Mouse (Mus musculus) c-Kit-positive CD71-positive TER-119-negative erythroid progenitor cells, embryonic 14.5 days (primary cell): ENCODE data around the gene Evx2.

Experiments used
- DNase-seq: peaks from one replicate; pipeline ENCODE4 v3.0.0-alpha.2; 2013; ENCODE audit warnings: low read depth

The Evx2 gene

DNA sequence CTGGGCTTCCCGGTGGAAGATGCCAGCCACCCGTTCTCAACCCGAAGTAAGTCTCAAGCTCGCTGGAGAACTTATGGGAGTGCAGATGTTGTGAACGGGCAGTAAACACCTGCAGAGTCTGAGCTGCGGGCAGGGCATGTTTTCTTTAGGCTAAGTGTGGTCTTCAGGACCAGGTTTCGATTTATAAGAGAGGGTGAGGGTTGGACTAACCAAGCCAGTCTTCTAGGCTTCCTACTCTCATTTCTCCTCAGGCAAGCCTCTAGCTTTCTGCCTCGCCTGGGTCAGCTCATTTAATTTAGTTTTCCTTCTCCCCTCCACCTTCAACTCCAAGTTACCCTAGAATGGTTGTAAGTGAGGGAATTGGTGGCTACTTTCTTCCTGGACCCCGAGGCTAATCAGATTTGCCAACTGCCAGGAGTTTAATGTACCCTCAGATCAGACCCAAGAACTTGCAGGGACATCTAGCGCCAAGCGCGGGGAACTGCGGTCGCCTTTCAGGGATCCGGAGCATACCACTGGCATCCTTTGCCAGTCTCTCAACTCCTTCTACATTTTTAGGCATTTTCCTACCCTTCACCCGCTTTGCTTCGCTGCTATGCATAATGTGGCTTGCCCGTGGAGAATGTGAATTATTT is 4.1 kb upstream of the Evx2 start:
- no peak for DNase-seq

DNA sequence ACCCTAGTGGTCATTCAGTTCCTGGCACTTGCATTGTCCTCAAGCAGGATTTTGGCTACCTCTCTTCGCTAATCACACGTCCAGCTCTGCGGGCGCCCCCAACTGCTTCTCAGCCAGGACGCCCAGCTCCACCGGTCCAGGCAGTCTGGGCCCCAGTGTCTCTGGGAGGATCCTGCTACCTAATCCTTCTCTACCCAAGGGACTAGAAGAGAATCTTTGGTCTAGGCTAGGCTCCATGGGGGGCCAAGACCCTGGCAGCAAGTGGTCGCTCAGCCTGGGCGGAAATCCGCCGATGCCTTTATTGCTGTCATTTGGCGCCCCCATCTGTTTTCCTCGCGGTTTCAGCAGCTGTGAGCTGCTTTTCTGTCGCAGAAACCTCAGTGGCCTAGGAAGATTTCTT is 2.3 kb upstream of the Evx2 start:
- DNase-seq = no peak

DNA sequence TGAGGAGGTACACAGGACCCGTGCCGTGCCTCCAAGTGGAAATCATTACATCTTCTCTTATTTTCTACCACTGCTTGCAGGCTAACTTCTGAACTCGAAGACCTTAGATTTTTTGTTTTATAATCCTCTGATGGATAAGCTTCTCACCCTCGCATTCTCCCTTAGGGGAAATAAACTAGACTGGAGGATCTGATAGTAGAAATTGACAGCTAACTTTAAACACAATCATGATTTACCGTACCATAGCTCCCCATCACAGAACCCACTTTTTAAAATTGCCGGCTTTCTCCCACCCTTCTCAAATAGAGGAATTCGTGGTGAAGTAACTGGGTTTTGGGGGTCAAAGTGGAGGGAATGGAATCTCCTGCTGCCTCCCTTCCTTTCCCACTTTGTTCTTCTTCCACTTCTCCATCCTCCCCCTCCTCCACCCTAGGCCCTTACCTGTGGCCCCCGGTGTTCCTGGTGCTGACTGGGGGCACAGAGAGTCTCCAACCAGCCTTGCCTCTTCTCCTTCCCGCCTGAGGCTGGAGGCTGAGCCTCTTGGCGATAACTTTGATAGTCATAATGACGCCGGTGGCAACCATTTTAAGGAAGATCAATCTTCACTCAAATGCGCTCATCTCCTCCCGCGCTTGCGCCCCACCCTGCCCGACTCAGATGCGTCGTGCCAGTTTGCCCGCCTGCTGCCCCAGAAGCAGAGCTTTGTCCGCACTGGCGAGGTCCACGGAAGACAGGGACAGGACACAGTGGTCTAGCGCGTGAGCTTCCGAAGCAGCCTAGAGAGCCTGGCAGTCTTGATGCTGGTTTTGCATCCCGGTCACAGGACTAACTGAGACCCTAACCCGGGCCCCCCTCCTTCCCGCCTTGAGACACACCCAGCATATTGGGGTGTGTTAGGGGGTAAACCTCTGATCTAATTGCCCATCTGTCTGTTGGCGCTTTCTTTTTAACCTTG is 1.3 kb upstream of the Evx2 start:
- DNase-seq = no peak

DNA sequence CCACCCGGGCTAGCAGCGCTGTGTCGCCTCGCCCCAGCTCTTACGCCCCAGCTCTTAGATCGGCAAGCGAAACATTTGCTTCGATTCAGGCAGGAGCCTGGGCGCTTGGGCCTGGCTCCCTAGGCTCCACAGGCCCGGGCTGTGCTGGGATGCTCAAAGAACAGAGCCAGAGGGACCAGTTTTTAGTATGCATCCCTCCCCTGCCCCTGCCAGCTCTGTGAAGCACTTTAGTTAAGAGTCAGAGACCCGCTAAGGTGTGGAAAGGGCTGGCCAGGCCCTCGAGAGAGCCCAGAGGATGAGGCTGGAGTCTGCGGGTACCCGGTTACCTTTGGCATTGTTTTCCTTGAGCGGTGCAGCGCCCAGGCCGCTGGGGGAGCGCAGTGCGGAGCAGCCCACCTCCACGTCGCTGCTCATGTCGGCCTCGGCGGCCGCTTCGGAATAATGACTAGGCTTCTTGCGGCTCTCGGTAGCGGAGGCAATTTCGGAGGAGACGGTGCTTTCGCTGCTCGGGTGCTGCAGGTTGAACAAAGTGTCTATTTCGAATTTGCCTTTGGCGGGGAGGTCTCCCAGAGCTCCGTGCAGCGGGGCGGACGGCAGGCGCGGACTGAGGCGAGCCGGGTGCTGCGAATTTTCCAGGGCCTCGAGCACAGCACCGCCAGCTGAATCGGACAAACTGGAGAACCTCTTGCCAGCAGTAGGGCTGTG is 538 bp downstream of the Evx2 start:
- DNase-seq = no peak

- DNase-seq = no peak
Observed at GRCm38 (mm10) chr2:74658024-74658666, 1.2 kb downstream of the Evx2 start.

DNA sequence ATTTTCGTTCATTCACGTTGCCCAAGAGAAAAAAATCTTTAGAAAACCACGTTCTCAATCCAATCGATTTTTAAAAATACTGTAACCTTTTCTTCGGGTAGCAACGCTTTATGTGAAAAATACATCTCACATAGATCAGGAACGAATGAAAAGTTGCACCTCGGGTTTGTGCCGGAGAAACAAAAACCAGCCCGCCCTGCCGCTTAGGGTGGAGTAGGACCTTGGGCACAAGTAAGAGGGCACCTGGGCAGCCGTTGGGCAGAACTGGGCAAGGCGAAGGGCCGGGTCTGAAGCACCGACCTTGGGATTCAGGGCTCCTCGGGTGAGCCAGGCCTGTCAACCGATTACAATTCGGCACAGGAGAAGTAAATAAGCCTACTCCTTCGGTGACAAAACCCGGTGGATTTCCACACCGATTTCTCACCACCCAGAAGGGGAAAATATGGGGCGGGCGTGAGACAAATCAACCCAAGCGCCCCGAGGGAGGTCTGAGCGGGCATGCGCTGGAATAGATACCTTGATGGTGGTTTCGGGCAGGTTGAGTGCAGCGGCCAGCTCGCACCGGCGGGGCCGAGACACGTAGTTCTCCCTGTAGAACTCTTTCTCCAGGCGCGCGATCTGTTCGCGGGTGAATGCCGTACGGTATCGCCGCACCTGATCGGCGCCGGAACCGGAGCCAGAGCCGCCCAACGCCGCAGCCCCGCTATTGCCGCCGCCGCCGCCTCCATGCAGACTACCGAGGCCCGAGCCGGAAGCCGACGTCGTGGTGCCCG is 1.9 kb downstream of the Evx2 start:
- DNase-seq = no peak

DNA sequence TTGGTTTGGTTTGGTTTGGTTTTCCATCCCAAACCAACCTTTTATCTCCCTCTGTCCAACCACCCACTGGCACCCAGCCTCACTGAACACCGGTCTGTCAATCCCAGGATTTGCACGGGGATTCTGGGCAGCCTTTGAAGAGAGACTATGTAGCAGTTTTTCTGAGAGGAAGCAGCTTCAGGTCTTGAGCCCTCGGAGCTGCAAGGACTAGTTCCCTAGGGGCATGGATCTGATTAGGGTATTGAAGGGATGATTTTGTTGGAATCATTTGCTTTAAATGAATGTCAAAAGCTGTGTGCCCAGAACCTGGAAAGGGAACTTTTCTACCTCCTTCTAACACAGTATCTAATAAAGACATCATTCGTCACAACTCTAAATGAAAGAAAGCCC is 2.7 kb downstream of the Evx2 start:
- no peak for DNase-seq

DNA sequence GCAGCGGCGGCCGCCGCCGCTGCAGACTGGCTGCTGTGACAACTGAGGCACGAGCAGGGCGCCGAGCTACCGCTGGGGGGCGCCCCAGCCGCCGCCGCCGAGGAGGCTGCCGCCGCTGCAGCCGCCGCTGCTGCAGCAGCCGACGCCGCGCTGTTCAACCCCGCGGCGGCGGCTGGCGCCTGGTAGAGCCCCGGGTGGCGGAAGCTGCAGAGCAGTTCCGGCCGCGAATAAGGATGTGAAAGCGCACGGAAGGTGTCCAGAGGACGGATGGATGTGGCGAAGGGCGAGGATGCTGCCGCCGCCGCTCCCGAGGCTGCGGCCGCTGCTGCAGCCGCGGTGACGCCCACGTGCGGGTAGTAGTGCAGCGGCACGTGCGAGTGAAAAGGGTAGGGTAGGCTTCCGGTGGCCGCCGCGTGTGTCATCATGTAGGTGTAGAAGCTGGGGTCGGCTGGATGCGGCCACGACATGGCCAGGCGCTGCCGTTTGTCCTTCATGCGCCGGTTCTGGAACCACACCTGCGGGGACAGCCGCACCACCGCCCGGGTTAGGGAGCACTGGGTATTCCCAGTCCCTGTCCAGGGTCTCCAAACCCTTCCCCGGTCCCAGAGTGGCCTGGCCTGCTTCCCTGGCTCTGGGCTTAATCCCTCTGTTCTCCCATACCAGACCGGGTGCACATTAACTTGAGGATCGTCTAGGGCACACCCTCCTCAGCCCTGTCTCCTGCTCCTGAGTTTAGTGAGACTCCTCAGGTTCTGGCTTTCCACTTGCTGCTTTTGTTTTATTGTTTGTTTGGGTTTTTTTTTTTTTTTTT is 3.3 kb downstream of the Evx2 start:
- DNase-seq = no peak

DNA sequence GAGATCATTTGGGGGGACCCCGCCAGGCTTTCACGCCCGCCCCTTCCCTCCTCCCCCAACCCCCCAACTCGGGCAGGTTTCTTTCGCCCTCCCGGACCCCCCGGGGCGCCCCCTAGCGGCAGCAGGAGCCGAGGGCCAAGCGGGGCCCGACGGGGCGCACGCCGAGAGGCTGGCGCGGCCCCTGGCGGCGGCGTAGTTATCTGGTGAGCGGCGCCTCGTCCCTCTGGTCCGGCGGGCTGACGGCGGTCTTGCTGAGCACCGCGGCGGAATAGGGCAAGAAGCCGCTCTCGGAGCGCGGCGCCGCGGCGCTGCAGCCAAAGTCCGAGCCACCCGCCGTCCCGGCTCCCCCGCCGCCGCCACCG is 4.0 kb downstream of the Evx2 start:
- no peak for DNase-seq

GRCm38 (mm10) chr2:74654743-74655419 is 4.5 kb downstream of the Evx2 start:
- no peak for DNase-seq

DNA sequence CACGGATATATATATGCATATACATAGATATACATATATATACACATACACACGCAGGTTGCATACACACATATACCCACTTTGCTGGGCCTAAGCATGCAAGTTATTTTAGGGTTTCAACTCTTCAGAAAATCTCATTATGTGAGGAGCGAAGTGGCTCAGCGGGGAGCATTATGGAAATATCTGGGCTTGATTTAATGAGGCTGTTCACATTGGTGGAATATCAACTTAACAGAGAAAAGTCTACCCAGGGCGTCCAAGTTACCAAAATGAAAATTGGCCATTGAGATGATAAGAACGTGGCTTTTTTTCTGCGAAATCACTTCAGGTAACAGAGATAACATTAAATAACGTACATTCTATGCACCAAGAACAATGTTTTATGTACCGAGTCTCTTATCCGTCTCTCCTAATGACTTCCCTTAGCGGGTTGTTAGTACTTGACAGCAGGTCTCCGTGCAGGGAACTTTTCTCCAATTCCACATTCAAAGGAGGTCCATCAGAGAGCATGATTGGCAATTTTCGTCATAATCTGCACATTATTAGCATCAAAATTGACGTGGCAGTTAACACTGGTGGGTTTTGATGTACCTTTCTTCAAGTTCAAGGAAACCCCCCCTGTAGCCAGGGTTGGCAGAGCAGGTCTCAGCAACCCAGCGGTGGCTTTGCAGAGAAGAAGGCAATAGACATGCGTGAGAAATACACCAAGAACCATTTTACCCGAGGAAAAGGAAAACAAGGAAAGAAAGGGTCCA is 5.4 kb downstream of the Evx2 start:
- no peak for DNase-seq

DNA sequence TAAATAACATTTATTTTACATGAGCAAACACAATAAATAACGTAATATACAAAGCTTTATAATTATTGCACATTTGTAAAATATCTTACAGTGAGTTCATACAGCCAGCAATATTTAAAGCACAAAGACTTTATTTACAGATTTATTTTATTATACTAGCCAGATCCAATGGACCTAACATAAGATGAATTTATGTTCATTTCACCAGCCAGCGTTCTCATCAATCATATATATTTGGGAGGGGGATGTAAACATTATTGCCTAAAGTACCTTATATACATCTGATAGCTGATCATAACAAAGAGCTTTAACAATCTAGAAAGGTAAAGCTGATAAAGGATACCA is 6.4 kb downstream of the Evx2 start:
- DNase-seq = no peak

- no peak for DNase-seq
Observed at GRCm38 (mm10) chr2:74647082-74647864, 12.1 kb downstream of the Evx2 start.

DNA sequence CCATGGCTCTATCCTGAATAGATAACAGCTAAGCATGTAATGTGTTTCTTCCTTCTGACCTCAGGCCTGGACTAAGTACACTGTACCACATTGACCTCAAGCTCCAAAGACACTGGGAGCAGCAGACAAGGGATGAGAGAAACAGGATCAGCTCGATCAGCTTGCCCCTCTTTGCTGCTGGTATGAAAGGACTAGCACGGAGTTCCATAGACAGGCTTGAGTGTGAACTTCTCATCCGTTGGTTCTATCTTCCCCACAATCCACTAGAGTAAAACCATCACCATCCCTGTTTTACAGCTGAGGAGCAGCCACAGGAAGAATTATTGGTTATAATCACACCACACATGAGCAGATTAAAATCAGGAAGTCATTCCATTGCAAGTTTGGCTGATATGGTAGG is 13.7 kb downstream of the Evx2 start:
- DNase-seq = no peak

- DNase-seq = no peak
Observed at GRCm38 (mm10) chr2:74642431-74642830, 16.9 kb downstream of the Evx2 start.

DNA sequence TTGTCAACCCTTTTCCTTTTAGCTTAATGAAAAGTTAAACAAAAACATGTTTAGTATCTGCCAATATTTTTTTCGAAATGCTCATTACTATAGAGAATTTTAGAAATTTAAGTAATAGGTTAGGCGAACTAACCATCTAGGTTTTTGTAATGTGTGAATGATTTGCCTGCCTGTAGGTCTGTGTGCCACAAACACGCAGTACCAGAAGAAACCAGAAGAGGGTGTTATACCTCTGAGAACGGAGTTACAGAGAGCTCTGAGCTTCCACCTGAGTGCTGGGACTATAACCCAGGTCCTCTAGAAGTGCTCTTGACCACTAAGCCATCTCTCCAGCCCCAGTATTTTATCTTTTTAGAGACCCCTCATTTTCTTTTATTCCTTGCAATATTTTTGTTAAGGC is 23.9 kb downstream of the Evx2 start:
- DNase-seq = no peak

DNA sequence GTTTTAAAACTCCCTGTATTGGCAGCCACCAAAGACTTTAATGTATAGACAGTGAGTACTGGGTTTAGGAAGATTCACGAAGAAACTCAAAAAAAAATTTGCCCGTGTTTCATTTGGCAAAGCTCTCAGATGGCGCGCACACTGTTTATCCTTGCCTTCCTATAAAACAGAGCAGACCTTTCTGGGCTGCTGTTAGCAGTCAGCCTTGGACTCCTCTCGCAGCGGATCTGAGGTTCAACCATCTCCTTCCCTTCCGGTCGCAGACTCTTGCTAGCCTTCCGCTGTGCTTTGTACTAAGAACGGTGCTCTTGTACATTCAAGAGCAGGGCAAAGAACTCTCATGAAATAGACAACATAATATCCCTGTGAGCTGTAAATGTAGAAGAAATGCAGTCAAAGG is 39.0 kb downstream of the Evx2 start:
- DNase-seq = no peak

DNA sequence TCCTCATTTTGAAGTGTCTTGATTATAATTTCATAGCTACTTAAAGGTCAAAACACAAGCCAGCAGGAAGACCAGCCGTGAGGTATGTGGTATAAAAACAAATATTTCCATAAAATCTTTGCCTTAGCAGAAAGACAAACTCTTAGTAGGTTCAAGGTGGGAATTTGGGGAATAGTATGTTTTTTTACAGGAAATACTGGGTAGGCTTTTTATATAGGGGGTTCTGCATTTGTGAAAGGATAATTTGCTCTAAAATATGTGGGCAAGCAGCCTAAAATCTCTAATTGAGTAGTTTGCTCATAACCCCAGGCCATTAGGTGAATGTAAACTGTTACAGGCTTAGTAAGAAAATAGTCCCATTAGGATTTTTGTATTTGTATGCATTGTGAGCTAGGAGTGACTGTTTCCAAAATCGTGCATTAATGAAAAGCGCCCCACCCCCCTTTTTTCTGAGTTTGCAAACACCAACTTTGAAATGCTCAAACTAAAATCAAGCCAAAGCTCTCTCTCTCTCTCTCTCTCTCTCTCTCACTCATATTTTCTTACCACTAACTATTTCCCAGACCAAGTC is 39.6 kb downstream of the Evx2 start:
- DNase-seq = no peak

DNA sequence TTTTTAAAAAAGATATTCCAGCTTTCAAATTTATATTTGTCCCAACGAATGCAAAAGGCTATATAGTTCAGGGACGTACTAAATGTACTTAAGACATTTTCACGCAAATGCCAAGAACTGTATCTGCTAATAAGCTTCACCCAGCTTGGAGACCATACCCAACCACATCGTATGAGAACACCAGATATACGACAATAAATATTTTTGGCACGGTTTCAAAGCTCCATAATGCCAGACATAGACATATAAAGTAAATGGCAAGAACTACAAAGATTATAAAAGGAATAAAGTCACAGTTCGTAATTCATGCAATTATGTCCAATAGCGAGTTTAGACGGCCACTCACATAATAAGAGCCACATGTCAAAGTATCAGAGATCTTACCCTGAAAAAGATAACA is 41.7 kb downstream of the Evx2 start:
- DNase-seq = no peak
